Mouse (Mus musculus): ENCODE data around the gene Bloc1s1. TPM values are rescaled to one million over a fixed set of nuclear protein-coding genes. Genes with fewer than 3 reads are reported as not detected.

Bloc1s1 gene
- 151 TPM in 2 replicates for polyA plus RNA-seq (2012; rRNA removed)

GRCm38 (mm10) chr10:128923935-128924334 is at the start of gene Bloc1s1:
Gene Bloc1s1, minus strand, starts transcription at chr10:128924035.

DNA sequence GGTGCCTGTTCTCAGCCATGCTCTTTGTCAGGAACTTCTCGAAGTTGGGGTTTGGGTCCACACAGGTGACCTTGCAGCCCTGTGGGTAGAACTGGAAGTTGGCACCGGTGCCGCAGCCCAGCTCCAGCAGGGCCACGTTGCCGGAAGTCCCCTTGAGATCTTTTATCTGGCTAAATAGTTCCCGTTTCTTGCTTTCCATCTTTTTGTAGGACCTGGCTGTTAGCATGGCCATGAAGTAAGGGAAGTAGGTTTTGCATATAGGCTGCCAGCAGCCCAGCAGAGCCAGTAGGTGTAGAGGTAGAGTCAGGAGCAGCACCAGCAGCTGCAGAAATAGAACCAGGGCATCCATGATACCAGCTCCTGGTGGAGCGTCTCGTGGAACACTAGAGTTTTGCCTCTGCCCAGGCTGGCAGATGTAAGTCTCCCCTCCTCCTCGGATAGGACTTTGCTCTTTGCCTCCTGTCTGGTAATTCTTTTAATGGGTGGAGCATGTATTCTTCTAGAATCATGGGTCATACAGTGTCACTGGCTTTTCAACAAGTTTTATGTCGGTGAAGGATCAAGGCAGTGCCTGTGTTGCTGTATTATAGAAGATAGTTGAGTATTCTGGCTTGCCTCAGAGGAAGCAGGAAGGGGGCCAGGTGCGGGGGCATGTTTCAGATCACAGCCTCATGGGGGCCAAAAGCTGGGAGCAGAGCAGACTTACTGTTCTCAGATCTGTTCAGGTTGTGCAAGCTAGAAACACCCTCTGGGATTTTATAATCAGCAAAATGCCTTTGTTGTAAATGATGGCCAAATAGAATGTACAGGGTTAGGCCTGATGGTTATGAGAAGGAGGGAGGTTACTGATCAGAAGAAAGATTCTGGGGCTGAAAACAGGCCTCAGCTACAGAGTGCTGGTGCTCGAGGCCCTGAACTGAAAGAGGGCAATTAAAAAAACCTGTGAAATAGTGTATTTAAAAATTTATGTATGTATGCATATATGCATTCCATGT is 37.1 kb upstream of the Bloc1s1 start, which contains the start of gene Mettl7b:
TSS of gene Mettl7b (minus strand) at position 399 of the 995 bp plus-strand sequence.

GRCm38 (mm10) chr10:128933574-128933973 is 9.7 kb upstream of the Bloc1s1 start, which contains the start of gene Itga7:
Gene Itga7, plus strand, starts transcription at chr10:128933818.

GRCm38 (mm10) chr10:128922822-128923012 is 1.1 kb downstream of the Bloc1s1 start, which contains the start of gene Rdh5:
Gene Rdh5, minus strand, starts transcription at chr10:128922888.

DNA sequence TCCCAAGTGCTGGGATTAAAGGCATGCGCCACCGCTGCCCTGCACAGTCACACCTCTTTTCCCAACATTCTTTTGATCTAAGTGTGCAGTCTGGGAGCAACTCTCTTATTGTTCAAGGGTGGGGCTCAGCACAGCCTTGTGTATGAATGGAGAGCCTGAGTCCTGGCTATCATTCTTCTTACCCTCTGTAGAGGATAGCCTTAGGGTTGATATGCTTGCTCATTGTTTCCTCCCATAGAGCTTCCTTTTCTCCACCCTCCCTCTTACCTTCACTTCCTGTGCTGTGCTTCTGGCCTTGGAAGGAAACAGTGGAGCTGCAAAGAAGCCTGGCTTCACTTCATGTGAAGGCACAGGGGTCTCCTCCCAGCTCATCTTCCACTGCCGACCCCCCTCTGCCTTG is 23.1 kb downstream of the Bloc1s1 start, which contains the start of gene Cd63:
TSS of gene Cd63 (plus strand) at position 292 of the 400 bp plus-strand sequence.

DNA sequence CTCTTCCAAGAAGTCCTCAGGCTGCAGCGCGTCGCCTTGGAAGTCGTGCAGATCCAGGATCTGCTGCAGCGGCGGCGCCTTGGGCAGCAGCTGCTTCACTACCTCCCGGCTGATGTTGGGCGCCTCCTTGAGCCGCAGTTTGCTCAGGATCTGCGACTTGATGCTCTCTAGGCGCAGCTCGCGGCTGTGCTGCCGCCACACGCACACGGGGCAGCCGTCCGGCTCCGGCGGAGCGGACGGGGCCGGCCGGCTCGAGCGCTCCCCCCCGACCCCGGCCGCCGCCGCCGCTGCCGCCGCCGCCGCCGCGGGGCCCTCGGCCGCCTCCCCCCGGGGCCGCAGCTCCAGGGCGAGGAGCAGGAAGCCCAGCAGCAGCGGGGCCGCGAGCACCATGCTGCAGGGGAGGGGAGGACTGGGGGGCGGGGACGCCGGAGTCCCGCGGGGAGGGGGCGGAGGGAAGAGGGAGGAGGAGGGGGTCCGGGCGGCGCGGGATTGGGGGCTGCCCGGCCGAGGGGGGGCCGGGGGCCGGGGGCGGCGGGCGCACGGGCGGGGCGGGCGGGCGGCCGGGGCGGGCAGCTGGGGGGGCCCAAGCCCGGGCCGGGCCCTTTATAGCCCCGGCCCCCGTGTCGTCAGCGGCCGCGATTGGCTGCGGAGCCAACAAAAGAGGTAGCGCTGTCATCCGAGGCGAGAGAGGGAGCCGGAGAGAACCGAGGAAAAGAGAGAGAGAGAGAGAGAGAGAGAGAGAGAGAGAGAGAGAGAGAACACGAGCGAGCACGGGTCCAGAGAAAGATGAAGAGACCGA is 32.3 kb downstream of the Bloc1s1 start, which contains the start of gene Gdf11:
TSS of gene Gdf11 (minus strand) at position 423 of the 799 bp plus-strand sequence.

Other genes starting within 250 kb of the Bloc1s1 start
- gene Suox, start 250.0 kb downstream of the Bloc1s1 start, polyA plus RNA-seq (2012; rRNA removed) = 10.0 and 12.2 TPM in 2 replicates
- gene Rab5b, start 227.8 kb downstream of the Bloc1s1 start, polyA plus RNA-seq (2012; rRNA removed) = 51.6 and 59.7 TPM in 2 replicates
- 3.2 and 3.4 TPM in 2 replicates for gene Pmel, start 219.8 kb downstream of the Bloc1s1 start, polyA plus RNA-seq (2012; rRNA removed)
- gene Cdk2, start 219.0 kb downstream of the Bloc1s1 start, polyA plus RNA-seq (2012; rRNA removed) = 11.2 and 11.4 TPM in 2 replicates
- gene Dgka, start 179.2 kb downstream of the Bloc1s1 start, polyA plus RNA-seq (2012; rRNA removed) = 80.2 and 87.4 TPM in 2 replicates
- 17.4 and 19.1 TPM in 2 replicates for gene Pym1, start 176.1 kb downstream of the Bloc1s1 start, polyA plus RNA-seq (2012; rRNA removed)
- 4.8 and 5.0 TPM in 2 replicates for gene Mmp19, start 133.1 kb downstream of the Bloc1s1 start, polyA plus RNA-seq (2012; rRNA removed)
- 15.2 and 16.5 TPM in 2 replicates for gene Dnajc14, start 120.0 kb downstream of the Bloc1s1 start, polyA plus RNA-seq (2012; rRNA removed)
- gene Tmem198b, start 119.7 kb downstream of the Bloc1s1 start, polyA plus RNA-seq (2012; rRNA removed) = 17.7 and 17.9 TPM in 2 replicates
- gene Sarnp, start 106.7 kb downstream of the Bloc1s1 start, polyA plus RNA-seq (2012; rRNA removed) = 2.0 and 2.3 TPM in 2 replicates
- gene Ormdl2, start 102.4 kb downstream of the Bloc1s1 start, polyA plus RNA-seq (2012; rRNA removed) = 90.8 and 92.6 TPM in 2 replicates
- 1.5 and 1.6 TPM in 2 replicates for gene Gdf11, start 32.3 kb downstream of the Bloc1s1 start, polyA plus RNA-seq (2012; rRNA removed)
- 225 and 259 TPM in 2 replicates for gene Cd63, start 23.0 kb downstream of the Bloc1s1 start, polyA plus RNA-seq (2012; rRNA removed)
- gene Rdh5, start 1.1 kb downstream of the Bloc1s1 start, polyA plus RNA-seq (2012; rRNA removed) = 28.4 and 36.4 TPM in 2 replicates
- 56.9 and 58.2 TPM in 2 replicates for gene Itga7, start 9.8 kb upstream of the Bloc1s1 start, polyA plus RNA-seq (2012; rRNA removed)
- gene Mettl7b, start 37.0 kb upstream of the Bloc1s1 start, polyA plus RNA-seq (2012; rRNA removed) = 159 and 171 TPM in 2 replicates
- not detected in 2 replicates for gene Olfr9, start 65.4 kb upstream of the Bloc1s1 start, polyA plus RNA-seq (2012; rRNA removed)
- not detected in 2 replicates for gene Olfr763, start 86.8 kb upstream of the Bloc1s1 start, polyA plus RNA-seq (2012; rRNA removed)
- gene Olfr764-ps1, start 115.9 kb upstream of the Bloc1s1 start, polyA plus RNA-seq (2012; rRNA removed) = not detected in 2 replicates
- not detected in 2 replicates for gene Olfr765, start 126.0 kb upstream of the Bloc1s1 start, polyA plus RNA-seq (2012; rRNA removed)
- gene Olfr766-ps1, start 144.9 kb upstream of the Bloc1s1 start, polyA plus RNA-seq (2012; rRNA removed) = not detected in 2 replicates
- not detected in 2 replicates for gene Olfr767, start 158.9 kb upstream of the Bloc1s1 start, polyA plus RNA-seq (2012; rRNA removed)
- gene Olfr768, start 175.3 kb upstream of the Bloc1s1 start, polyA plus RNA-seq (2012; rRNA removed) = not detected in 2 replicates
- gene Olfr769, start 193.8 kb upstream of the Bloc1s1 start, polyA plus RNA-seq (2012; rRNA removed) = not detected in 2 replicates
- not detected in 2 replicates for gene Olfr770, start 215.0 kb upstream of the Bloc1s1 start, polyA plus RNA-seq (2012; rRNA removed)
- gene Olfr771, start 240.7 kb upstream of the Bloc1s1 start, polyA plus RNA-seq (2012; rRNA removed) = not detected in 2 replicates